Mouse (Mus musculus): ENCODE measurements around the gene Tcte2.

- no peak for TF ChIP-seq CTCF (IDR thresholded peaks at IDR 0.05; ENCODE audit: borderline replicate concordance, control insufficient read depth, extremely low read depth, insufficient read depth, low read length, poor library complexity)
- TF ChIP-seq POLR2A (IDR thresholded peaks at IDR 0.05; ENCODE audit: control insufficient read depth, extremely low read depth, insufficient read depth, low read length, poor library complexity): no peak
Observed at GRCm38 (mm10) chr17:13726832-13727355, 34.7 kb downstream of the Tcte2 start.
